Mouse (Mus musculus) liver, embryonic 14.5 days (tissue): Measurements from ENCODE around the gene Rras2.

Experiments used
- CTCF ChIP-seq: IDR thresholded peaks from 2 replicates; pipeline ENCODE4 v1.5.1; 2016; ENCODE audit warnings: antibody characterized with exemption, low read depth, control low read depth
- EP300 ChIP-seq: IDR thresholded peaks from 2 replicates; pipeline ENCODE4 v1.6.1; 2016; ENCODE audit warnings: antibody characterized with exemption, low read depth

DNA sequence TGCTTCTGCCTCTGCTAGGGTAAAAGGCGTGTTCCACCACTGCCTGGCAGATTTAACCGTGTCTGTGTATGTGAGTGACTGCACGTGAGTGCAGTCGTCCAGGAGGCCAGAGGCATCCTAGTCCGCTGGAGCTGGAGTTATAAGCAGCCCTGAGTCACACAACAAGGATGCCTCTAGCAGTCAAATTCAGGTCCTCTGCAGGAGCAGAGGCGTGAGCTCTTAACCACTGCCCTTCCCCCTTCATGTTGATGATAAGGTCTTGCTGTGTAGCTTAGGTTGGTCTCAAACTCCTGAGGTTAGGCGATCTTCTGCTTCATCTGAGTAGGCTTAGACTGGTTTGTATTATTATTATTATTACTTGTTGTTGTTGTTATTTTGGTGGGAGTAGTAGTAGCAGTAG lies 22.4 kb upstream of the Rras2 start:
- TF ChIP-seq CTCF (no peak), EP300 (no peak)
